8 mouse cellular contexts compared by ENCODE assay signal in genomic region chr15:96654714-96655113, GRCm38 (mm10). TPM values are rescaled to one million over a fixed set of nuclear protein-coding genes. Genes with fewer than 3 reads are reported as not detected.
DNase-seq lines count a peak whose midpoint lies in the region; ATAC-seq lines count a peak whose summit lies in the region.
"Had no signal": no experiment of that assay in that cellular context is flagged by ENCODE, and none has a peak within 500 bp of the region (broad histone marks: within the 10 kb centered on the region; RNA-seq: fewer than 3 reads in every experiment).

No protein-coding gene starts in this region.

- no peaks in the 10 kb centered on the region for H3K27me3 ChIP-seq in liver, embryonic 12.5 days (replicated peaks)
- H3K27me3 ChIP-seq: embryonic facial prominence, embryonic 15.5 days had no signal

- H3K9me3 ChIP-seq in liver, embryonic 12.5 days (replicated peaks) = no peaks in the 10 kb centered on the region
- H3K9me3 ChIP-seq: embryonic facial prominence, embryonic 15.5 days had no signal

- DNase-seq in B cell, adult 2 months = peak; percentile 72 to 74
- DNase-seq in layer of hippocampus, postnatal 10 days (ENCODE audit: low spot score in 2 of 2) = no peak
- no peak for DNase-seq in urinary bladder, postnatal 10 days (ENCODE audit: low spot score)
- DNase-seq in urinary bladder, postnatal 25 days (ENCODE audit: low spot score) = no peak

- H3K4me3 ChIP-seq in liver, embryonic 12.5 days = no peak overlapping the region
- H3K4me3 ChIP-seq: embryonic facial prominence, embryonic 15.5 days had no signal

- peak overlapping the region; percentile 39 for H3K4me2 ChIP-seq in liver, embryonic 12.5 days
- H3K4me2 ChIP-seq: embryonic facial prominence, embryonic 15.5 days had no signal

- H3K36me3 ChIP-seq in liver, embryonic 12.5 days = no peaks in the 10 kb centered on the region
- H3K36me3 ChIP-seq: embryonic facial prominence, embryonic 15.5 days had no signal

- 17% methylated on average over 8 of the region's 8 CpGs for WGBS in liver, embryonic 12.5 days (ENCODE audit: insufficient replicate concordance)

- H3K4me1 ChIP-seq in liver, embryonic 12.5 days = peaks cover 17% of the 10 kb centered on the region
- H3K4me1 ChIP-seq: embryonic facial prominence, embryonic 15.5 days had no signal

- H3K27ac ChIP-seq in liver, embryonic 12.5 days = peak overlapping the region; percentile 69
- H3K27ac ChIP-seq: embryonic facial prominence, embryonic 15.5 days had no signal

- 0 out of 2 replicates have a peak overlapping the region, but pooled peaks have one; percentile 4 for H3K9ac ChIP-seq in liver, embryonic 12.5 days
- H3K9ac ChIP-seq: embryonic facial prominence, embryonic 15.5 days had no signal

- peak; percentile 99 for ATAC-seq in CD4-positive, CD25-positive, alpha-beta regulatory T cell, adult 4 months
- ATAC-seq in liver, embryonic 12.5 days = peak; percentile 82
- ATAC-seq in neutrophil, adult 5-6 weeks (ENCODE audit: extremely low read depth, insufficient number of reproducible peaks, low FRiP score, poor library complexity, severe bottlenecking) = peak; percentile 92

RNA-seq across cellular contexts. Expression of gene Slc38a1, which starts 12.0 kb away (rescaled TPM):
- 10 to 100 TPM; 65.0 to 80.7 TPM for polyA plus RNA-seq in CD4-positive, CD25-positive, alpha-beta regulatory T cell, adult 4 months (2017; shearing (Covaris generic))
- polyA plus RNA-seq in liver, embryonic 12.5 days (2016; fragmentation: Nextera tagmentation; extraction: Ambion mirVana) = 41.1 and 43.1 TPM in 2 replicates
- total RNA-seq in neutrophil, adult 5-6 weeks (2017) = 134 and 139 TPM in 2 replicates
- 10 to 100 TPM; 76.7 to 78.8 TPM for total RNA-seq in layer of hippocampus, postnatal 10 days (2021)

RNA-seq across cellular contexts. Expression of gene Slc38a2, which starts 44.8 kb away (rescaled TPM):
- 10 to 100 TPM; 34.6 to 44.7 TPM for polyA plus RNA-seq in CD4-positive, CD25-positive, alpha-beta regulatory T cell, adult 4 months (2017; shearing (Covaris generic))
- polyA plus RNA-seq in liver, embryonic 12.5 days (2016; fragmentation: Nextera tagmentation; extraction: Ambion mirVana) = 57.6 and 62.7 TPM in 2 replicates
- 136 and 139 TPM in 2 replicates for total RNA-seq in neutrophil, adult 5-6 weeks (2017)
- total RNA-seq in layer of hippocampus, postnatal 10 days (2021) = 10 to 100 TPM; 64.7 to 73.8 TPM

Comparison
In these comparisons a context has a peak if more than half of its experiments do, and no peak if none do; other contexts are left out.
1. DNase-seq: peak in B cell, adult 2 months (2 of 2); none in layer of hippocampus, postnatal 10 days (0 of 2), urinary bladder, postnatal 10 days (single experiment) and urinary bladder, postnatal 25 days (single experiment).
2. Peak in every context shown above with its lines, with median percentiles within 50 percentile points of each other: ATAC-seq.